ENCODE assay signal across 8 mouse cellular contexts in genomic region chr12:103388505-103389347, GRCm38 (mm10). TPM values are rescaled to one million over a fixed set of nuclear protein-coding genes. Genes with fewer than 3 reads are reported as not detected.
A peak's percentile ranks its signal among the peaks of the same experiment; 100 is the strongest.
DNase-seq lines count a peak whose midpoint lies in the region; ATAC-seq and TF ChIP-seq lines count a peak whose summit lies in the region.

TSS of gene Otub2 (plus strand) at chr12:103388682.

- peak; percentile 63; the same call in 1 of the 2 replicates for TF ChIP-seq POLR2A in cortical plate, adult 2 months (IDR thresholded peaks at IDR 0.05; ENCODE audit: extremely low read depth, insufficient read depth, low read length)

- DNase-seq in gastrocnemius, postnatal 10 days: peak; percentile 94
- DNase-seq in induced T-regulatory cell, adult 2 months (ENCODE audit: low read depth): peak; percentile 87
- DNase-seq in left cerebral cortex, adult 9 months (ENCODE audit: low spot score in 2 of 2): peak; percentile 96 to 98
- peak; percentile 96 for DNase-seq in right cerebral cortex, postnatal 14 days
- peak; percentile 96 to 97 for DNase-seq in urinary bladder, postnatal 36 days (ENCODE audit: low spot score in 2 of 2)

- ATAC-seq in activated CD4-positive, CD25-positive, alpha-beta regulatory T cell, adult 4 months: peak; percentile 98
- peak; percentile 94 for ATAC-seq in megakaryocyte progenitor cell, adult 5-6 weeks (replicated peaks; ENCODE audit: poor library complexity)

- H3K27ac ChIP-seq in cortical plate, adult 2 months (ENCODE audit: insufficient read depth, low read length): peak within 1 kb of the TSS; percentile 69; the same call in 1 of the 2 replicates

- peaks cover 3% of the 10 kb centered on the region; the same call in 1 of the 2 replicates for H3K4me1 ChIP-seq in cortical plate, adult 2 months (ENCODE audit: control insufficient read depth, insufficient read depth, low read length)

- H3K4me3 ChIP-seq in cortical plate, adult 2 months (ENCODE audit: insufficient read depth, low read length): peak within 1 kb of the TSS; percentile 79

- TF ChIP-seq CTCF in cortical plate, adult 2 months (IDR thresholded peaks at IDR 0.05; ENCODE audit: extremely low read depth, insufficient read depth, low read length): no peak

RNA-seq across cellular contexts. Expression of gene Otub2, which starts in this region (rescaled TPM):
- polyA plus RNA-seq in activated CD4-positive, CD25-positive, alpha-beta regulatory T cell, adult 4 months (2017; shearing (Covaris generic)): 1 to 10 TPM; 1.7 TPM
- 28.2 and 28.5 TPM in 2 replicates for polyA plus RNA-seq in cortical plate, adult 2 months (2012; rRNA removed)
- total RNA-seq in gastrocnemius, postnatal 10 days (2021): 1 to 10 TPM; 3.5 to 3.7 TPM
- total RNA-seq in megakaryocyte progenitor cell, adult 5-6 weeks (2015): 0.54 and 3.0 TPM in 2 replicates
- total RNA-seq in megakaryocyte progenitor cell, adult 5-6 weeks (2017): 0.54 and 1.3 TPM in 2 replicates

Comparison
In these comparisons a context has a peak if more than half of its experiments do, and no peak if none do; other contexts are left out.
1. Peak in every context shown above with its lines: DNase-seq, ATAC-seq, H3K4me3 ChIP-seq and H3K27ac ChIP-seq.
2. RNA of gene Otub2 (polyA plus RNA-seq): 28.2 to 28.5 TPM in cortical plate, adult 2 months; 1.7 TPM in activated CD4-positive, CD25-positive, alpha-beta regulatory T cell, adult 4 months; every median in the first group is over 10 times any median in the second.